Mouse (Mus musculus) hindlimb bud, embryonic 11.5 days (tissue): ENCODE results near the gene Actb.

Experiments
- DNase-seq: peaks from one replicate; pipeline ENCODE4 v3.0.0-alpha.2; 2012; ENCODE audit warnings: low read depth, low spot score; ENCODE audit errors: extremely low spot score

The Actb gene

GRCm38 (mm10) chr5:142879318-142880175 is 27.0 kb downstream of the Actb start:
- DNase-seq: peak; percentile 86

GRCm38 (mm10) chr5:142878570-142878969 is 28.0 kb downstream of the Actb start:
- no peak for DNase-seq

- no peak for DNase-seq
These were observed 28.9 kb downstream of the Actb start for GRCm38 (mm10) chr5:142877337-142878280.

GRCm38 (mm10) chr5:142876896-142877295 is 29.7 kb downstream of the Actb start:
- no peak for DNase-seq

- no peak for DNase-seq
These were observed 31.0 kb downstream of the Actb start for GRCm38 (mm10) chr5:142875513-142875905.

GRCm38 (mm10) chr5:142874791-142875512 is 31.6 kb downstream of the Actb start:
- no peak for DNase-seq

GRCm38 (mm10) chr5:142873718-142874117 is 32.8 kb downstream of the Actb start:
- DNase-seq: no peak

- DNase-seq: no peak
These were observed 34.8 kb downstream of the Actb start for GRCm38 (mm10) chr5:142871765-142872164.

- DNase-seq: peak; percentile 41
These were observed 37.1 kb downstream of the Actb start for GRCm38 (mm10) chr5:142869463-142869862.

- no peak for DNase-seq
These were observed 48.8 kb downstream of the Actb start for GRCm38 (mm10) chr5:142857763-142858229.

- no peak for DNase-seq
These were observed 50.1 kb downstream of the Actb start for GRCm38 (mm10) chr5:142856408-142856807.

- no peak for DNase-seq
These were observed 51.7 kb downstream of the Actb start for GRCm38 (mm10) chr5:142854877-142855276.

- DNase-seq: no peak
These were observed 53.0 kb downstream of the Actb start for GRCm38 (mm10) chr5:142853585-142853984.
